Mouse (Mus musculus) right cerebral cortex, postnatal 36 days (tissue): ENCODE data around the gene Itpk1.

Experiments used
- DNase-seq, 2 experiments: peaks; one replicate each; pipeline ENCODE4 v3.0.0; 2022; ENCODE audit warnings: low spot score in 2 of 2, mixed read lengths in 1 of 2

The Itpk1 gene

DNA sequence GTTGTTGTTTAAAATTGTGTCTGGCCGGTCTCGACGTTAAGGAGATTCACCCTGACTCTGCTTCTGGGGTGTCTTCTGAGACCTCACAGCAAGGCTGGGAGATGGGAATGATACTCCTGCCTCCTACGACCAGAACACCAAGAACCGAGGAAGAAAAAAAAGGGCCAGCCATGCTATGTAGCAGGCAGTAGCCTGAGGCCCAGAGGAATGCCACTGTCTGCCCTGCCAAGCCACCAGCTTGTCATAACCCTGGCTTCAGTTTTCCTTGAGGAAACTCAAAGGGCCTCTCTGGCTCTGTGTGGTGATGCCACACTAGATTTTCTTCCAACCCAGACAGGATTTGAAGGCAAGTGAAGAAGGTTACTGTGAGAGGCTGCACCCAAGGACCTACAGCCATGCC lies 79.6 kb downstream of the Itpk1 start:
- DNase-seq, result no peak

DNA sequence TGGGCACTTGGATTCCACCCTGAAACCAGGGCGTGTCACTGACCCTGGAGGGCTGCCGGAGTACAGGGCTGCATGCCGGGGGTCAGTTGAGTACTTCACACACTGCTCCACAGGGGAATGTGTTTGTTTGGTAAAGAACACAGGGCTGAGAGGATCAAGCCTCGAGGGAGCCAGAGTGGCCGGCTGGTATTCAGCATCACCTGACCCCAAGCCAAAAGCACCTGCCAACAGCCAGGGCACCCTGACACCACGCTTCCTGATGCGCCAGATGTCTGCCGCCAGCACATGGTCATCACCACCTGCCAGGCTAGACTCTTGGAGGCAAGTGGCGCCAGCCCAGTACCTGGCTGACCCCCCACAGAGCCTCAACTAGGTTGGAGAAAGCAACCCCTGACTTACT lies 80.9 kb downstream of the Itpk1 start:
- DNase-seq, result no peak

DNA sequence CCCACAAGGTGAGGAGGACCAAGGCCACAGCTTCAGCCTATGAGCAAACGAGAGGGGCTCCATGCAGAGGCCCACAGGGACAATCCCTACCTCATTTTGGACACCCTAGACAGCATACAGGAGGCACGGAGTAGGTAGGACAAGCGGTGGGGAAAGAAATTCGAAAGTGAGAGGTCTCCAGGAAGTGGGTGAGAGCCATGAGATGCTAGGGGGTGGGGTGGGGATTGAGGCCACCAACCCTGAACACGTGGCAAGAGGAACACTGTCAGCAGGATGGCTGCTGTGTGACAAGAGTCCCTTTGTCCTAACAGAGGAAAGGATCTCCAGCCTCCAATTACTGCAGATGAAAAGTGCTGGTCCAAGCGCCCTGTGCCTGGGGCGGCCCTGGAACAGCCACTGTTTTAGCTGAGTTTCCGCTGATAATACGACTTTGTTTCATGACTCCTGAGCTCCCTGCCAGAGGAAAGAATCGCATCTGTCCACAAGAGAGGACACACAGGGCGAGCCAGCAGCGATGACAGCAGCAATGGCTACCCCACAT lies 82.4 kb downstream of the Itpk1 start:
- DNase-seq, result no peak

DNA sequence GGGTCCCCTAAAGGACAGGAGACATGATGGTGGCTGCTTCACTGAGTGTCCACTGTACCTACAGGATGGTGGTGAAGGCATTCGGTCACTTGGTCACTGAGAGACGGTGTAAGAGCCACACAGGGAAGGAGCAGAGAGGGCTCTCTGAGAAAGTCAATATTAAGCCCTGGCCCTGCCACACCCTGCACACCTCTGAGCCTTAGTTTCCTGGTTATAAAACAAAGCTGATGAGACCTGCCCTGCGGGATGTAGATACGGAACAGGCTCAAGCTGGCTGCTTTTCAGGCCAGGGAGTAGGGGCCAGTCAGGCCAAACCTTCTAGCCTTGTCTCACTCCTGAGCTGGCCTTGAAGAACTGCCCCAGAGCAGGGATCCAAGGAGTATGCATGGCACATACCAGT lies 82.9 kb downstream of the Itpk1 start:
- no peak for DNase-seq

DNA sequence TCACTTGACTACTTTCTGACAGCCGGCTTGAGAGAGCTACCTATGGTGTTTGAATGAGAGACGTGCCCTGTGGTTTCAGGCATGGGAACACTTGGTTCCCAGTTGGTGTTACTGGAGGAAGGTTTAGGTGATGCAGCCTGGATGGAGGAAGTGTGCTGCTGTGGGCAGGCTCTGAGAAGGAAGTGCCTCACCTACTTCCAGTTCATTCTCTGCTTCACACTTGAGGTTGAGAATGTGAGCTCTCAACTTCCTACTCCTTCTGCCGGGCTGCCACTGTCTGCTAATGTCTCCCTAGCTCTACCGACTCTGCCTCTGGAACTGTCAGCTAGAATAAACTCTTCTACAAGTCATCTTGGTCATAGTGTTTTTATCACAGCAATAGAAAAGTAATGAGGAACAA lies 83.5 kb downstream of the Itpk1 start:
- DNase-seq, result no peak

DNA sequence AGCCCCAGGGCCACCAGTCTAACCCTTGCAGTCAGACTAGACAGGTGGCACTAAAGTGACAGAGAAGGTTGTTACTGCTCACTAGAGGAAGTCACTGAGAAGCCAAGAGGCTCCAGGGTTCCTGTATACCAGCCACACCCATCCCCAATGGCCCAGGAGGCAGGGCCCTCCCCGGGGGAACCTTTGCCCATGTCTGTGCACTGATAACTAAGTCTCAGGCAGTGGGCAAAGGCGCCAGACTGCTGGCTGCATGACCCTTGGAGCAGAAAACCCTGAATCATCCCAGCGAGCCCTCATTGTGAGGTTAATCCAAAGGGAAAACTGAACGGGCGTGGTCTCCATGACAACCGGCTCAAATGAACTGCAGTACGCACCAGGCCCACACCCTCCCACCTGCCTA lies 84.8 kb downstream of the Itpk1 start:
- no peak for DNase-seq

DNA sequence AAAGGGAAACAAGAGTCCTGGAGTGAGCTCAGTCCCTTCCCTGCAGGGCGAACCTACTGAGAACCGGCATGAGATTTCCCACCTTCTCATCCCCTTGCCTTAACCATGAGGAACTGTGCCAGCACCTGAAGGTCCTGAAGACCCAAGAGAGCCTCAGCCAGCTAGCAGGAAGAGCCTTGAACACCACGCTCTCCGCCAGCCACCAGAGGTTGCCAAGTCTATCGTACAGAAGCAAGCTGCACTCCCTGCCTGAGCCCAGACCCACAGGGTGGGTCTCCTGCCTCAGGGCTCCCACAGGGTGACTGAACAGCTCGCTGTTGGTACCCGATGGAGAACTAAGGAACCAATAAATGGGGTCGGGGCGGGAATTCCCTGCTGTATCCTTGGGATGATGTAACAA lies 86.6 kb downstream of the Itpk1 start:
- DNase-seq, result no peak

DNA sequence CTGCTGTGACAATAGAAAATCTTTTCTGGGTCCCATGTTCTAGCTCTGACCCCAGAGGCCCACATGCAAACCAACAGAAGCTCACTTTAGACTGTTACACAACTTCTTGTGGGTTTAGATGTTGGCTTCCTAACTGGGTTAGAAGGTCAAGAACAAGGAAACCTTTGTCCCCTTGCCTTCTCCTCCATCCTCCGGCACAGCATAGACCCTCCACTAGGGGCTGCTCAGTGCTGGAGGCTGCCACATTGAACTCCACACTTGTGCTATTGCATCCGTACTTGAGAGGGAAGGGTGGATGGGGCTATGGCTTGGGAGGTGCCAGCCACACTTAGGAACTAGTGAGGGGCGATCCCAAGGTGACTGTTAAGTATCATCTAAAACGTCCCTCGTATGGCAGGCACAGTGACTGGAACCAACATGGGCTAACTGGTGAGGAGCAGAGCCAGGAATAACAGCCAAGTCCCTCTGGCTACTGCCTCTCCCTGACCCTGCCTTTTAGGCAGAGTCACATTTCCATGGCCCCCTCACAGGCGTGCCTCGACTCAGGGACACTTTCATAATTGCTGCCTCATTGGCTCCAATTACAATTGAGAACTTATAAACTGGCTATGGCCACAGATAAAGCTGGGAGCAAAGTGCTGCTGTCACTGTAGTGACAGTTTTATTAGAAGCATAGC lies 87.7 kb downstream of the Itpk1 start:
- no peak for DNase-seq

DNA sequence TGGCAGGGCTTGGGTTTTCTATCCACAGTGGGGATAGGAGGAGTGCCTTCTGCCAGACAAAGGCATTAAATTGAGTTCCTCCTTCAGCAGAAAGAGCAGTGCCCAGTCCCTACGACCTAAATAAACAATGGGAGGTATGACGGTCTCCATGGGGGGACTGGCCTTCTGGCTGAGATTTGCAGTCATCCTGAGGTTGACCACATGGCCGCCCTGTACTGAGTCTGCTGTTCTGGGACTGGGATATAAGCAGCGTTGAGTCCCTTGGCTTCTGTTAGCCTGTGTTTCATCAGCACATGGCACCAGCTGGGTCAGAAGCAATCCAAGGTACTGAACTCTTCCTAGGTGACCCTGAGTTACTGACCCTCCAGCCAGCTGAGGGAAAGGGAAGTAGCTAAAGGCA lies 88.5 kb downstream of the Itpk1 start:
- DNase-seq, result no peak

DNA sequence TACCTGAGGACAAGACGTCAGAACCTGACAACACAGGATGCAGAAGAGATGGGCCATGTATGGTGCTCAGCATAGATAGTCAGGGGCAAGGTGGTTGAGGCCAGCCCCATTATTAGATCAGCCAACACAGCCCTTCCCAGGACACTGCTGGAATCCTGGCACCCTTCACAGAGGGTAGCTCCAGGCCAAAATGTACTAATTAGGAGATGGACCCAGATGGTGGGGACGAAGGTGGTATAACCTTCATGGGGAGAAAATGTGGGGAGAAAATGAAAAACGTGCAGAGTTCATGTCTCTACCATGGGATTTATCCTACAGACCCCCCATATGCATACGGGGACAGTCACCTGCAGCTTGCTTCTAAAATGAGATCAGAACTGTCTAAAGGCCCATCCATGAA lies 91.3 kb downstream of the Itpk1 start:
- no peak for DNase-seq

DNA sequence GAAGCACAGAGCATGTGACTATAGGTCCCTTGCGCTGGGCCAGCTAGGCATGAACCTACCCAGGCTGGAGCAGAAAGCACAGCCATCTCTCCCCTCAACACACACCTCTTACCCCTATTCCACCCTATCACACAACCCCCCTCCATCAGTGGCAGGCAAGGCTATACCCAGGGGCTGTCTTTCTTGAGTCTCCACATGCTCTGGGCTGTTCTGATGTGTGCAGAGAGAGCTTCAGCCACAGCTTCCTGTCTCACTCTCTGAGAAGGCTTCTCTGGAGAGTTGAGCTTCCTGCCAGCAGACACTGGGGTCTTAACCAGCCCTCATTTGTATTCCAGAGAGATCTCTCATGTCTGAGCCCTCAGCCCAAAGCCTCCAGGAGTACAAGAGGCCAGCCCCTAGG lies 92.3 kb downstream of the Itpk1 start:
- DNase-seq, result no peak

DNA sequence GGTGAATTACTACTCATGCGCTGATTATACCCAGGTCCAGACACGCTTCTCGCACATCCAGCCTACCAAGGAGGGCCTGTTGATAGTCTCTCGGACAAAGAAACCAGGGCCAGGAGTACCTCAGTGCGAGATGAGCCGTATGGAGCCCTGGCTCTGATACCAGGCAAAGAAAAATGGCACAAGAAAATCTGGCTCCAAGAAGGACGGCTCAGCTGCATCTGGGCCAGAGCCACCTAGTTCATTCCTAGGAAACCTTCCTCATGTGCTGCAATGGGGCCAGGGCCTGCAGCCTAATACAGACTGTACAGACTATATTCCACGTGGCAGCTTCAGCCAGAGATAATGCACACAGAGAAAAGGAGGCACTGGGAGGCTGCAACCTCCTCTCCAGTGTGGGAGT lies 93.8 kb downstream of the Itpk1 start:
- DNase-seq, result no peak

DNA sequence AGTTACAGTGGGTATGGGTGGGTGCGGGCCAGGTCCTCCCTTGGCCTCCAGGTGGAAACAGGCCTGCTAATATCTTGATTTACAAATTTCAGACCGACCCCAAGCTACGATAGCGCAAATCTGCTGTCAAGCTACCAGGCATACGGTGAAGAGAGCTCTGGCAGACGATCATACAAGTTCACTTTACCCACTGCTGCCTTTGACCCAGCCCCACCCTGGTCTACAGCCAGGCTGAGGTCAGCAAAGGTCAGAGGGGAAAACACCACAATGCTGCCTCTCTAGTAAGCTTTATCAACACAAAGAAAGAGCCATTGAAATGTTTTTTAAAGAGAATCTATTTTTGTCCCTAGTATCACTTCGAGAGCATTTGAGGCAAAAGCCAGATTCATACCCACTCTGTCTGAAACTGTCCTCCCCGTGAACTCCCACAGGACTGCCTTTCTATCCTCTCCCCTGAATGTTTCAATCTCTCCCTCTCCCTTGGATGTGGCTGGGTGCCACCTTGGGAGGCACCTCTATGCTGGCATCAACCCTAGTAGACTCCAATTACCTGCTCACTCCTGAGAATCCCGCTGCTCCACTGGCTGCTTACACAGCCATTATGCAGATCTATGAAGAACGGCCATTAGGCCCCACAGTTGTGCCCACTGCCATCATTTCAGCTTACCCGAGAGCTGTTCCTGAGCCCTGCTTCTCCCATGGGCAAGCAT lies 96.8 kb downstream of the Itpk1 start:
- DNase-seq, result no peak

DNA sequence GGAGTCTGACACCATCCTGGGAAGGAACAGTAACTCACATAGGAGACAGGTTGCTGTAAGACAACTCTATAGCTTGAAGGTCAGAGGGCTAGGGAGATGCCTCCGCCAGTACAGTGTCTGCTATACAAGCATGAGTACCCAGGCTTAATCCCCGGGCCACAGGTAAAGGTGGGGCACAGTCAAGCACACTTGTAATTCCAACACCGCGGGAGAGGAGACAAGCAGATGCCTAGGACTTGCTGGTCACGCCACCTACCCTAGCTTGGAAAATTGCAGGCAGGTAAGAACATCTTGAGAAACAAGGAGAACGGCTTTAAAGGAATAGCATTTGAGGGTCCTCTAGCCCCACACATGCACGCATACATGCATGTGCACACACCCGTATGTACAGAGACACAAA lies 97.7 kb downstream of the Itpk1 start:
- no peak for DNase-seq

DNA sequence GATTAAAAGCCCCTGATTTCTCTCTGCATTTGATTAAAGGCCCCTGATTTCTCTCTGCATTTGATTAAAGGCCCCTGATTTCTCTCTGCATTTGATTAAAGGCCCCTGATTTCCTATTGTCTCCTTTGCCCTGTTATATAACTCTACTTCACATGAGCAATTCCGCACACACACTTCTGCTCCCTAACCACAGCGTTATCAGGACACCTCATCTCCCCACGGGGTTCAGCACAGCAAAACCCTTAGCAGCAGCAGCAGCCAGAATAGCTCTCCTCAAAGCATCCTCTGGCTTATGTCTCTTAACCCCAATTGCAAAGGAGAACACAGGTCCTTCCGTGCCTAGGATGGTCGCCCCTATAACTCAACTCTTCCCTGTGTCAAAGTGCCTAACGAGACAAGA lies 99.1 kb downstream of the Itpk1 start:
- DNase-seq, result no peak

DNA sequence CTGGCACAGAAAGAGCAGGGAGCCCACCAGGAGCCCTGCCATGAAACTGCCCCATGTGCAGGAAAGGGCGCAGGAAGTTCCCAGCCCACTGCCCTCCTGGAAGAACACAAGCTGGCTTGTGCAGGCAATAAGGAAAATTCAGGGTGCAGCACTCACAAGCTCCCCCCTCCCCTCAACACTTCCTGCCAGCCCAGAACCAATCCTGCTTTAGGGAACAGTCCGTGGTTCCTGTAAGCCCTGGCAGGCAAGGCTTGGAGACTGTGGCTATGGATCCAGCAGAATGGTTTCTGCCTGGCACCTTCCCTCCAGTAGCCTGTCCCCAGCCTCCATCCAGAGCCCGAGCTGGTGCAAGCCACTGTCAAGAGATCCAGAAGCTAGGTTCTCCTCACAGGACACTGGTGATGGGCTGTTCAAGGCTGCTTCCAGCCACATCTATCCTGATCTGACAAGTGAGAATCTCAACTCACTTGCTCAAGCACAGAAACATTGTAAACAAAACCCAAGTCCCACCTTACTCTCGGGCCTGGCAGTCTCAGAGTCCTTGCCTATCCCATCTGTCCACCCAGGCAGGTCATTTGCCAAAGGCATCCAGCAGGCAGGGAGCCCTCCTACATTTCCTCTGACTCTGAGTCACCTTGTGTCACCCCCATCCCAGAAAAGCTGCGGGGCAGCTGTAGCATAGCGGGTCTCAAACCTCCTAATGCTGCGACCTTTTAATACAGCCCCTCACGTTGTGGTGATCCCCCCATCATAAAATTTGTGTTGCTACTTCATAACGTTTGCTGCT lies 102.3 kb downstream of the Itpk1 start:
- DNase-seq, result no peak

DNA sequence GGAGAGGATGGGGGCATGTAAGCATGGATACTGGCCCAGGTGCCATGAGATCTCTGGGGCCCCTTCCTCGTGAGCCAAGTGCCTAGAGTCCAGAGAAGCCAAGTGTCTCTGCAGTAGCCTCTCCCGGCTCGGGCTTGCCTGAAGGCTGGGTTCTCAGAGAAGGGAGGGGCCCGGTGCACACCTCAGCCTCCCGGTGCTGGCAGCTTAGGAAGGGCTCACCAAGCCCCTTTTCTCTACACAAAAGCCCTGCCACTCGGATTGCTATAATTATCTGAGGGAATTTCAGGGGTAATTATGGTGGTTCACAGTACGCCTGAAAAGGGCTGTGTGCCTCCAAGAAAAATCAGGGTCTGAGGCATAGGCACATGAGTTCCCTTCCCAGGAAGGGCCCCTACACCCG lies 102.9 kb downstream of the Itpk1 start:
- DNase-seq, result no peak

DNA sequence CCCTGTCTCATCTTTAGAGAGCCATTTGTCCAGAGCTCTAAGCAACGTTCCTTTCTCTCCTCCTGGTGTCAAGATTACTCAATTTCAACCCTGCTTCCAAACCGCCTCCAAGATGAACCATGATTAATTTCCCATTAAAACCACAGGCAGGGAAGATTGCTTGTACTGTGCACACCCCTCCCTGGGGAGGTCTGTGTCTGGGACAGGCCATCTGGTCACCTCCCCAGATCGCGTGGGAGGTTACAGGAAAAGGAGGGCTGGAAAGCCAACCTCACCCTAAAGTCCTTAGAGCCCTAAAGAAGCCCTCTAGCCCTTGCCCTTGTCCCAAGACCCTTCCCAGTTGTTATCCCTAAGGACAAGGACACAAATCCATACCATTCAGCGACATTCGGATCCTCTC lies 104.4 kb downstream of the Itpk1 start:
- DNase-seq, result no peak

DNA sequence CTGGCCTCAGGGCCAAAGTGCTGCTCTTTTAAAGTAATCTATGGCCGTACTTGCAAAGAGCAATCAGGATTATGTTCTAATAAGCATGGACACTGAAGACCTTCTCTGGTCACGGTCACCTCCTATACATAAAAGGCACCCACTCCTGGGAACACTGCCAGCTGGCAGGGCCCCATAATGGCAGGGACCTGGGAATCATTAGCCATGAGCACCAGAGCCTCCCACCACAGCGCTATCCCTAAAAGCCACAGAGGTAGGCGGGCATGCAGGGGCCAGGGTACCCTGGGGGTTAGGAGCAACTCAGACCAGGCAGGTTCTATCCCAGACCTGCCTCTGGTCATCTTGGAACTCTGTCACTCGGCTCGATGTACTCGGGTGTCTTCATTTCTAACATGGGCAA lies 104.9 kb downstream of the Itpk1 start:
- DNase-seq, result no peak

DNA sequence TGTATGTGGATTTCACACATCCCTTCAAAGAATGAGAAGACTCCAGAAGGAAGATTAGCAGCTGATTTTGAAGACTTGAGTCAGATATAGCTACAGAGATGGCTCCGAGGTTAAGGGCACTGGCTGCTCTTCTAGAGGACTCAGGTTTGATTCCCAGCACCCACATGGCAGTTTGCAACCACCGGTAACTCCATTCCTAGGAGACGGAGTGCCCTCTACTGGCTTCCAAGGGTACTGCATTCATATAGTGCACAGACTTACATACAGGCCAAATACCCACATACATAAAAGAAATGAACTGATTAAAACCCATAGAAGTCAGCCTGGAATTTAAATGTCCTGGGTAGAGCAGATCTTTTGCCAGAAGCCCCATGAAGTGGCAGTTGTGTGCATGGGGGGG lies 106.2 kb downstream of the Itpk1 start:
- DNase-seq, result no peak

DNA sequence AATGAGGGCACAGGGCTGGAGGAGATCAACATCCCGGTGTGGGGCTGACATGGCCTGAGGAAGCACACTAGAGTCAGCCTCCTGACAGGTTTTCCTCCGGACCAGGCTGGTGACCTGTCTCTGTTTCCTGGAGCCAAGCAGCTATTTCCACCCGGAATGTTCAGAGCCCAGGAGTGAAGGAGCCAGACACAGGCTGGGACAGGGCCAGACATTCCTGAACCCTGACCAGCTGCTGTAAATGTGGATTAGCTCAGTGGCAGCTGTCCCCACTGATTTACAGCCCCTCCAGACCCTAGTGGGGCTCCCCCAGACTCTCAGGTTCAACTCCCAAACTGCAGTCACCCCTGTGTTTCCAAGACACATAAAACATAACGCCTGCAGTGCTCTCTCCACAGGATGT lies 107.3 kb downstream of the Itpk1 start:
- DNase-seq, result no peak

DNA sequence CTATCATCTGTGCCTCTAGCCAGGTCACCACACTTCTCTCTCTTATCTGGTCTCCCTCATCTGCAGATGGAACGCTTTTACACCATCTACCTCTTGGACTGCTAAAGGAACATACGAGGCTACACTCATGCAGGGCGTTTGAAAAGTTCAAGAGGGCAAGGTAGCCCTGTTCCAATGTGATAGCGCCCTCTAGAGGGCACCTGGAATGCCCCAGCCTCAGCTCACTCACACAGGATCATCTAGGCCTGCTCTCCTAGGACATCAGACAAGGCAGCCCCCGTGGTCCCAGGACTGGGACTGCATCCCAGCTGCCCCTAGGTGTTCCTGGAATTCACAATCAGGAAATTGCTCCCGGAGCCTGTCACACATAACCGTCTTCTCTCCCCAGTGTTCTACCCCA lies 108.3 kb downstream of the Itpk1 start:
- DNase-seq, result no peak

DNA sequence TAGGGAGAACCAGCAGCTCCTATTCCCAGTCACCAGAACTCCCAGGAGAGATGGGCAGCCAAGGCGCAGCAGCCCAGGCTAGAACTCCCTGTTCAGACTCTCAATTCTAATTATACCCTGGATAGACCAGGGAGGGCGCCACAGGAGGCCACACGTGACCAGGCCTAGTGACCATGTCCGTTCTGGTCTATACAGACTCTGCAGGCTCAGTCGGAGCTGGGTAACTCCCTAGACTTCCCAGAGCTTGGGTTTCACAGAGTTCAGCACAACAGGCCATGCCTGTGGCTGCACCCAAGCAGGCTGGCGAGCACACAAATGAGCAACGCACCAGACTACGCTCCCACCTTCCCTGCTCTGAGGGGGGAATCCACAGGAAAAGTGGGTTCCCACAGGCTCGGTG lies 110.1 kb downstream of the Itpk1 start:
- no peak for DNase-seq
